Mouse (Mus musculus): ENCODE data around the gene Kcnt1.

Kcnt1 gene

GRCm38 (mm10) chr2:25879061-25879460 is 15.5 kb downstream of the Kcnt1 start:
- DNase-seq = no peak

GRCm38 (mm10) chr2:25882276-25882675 is 18.7 kb downstream of the Kcnt1 start:
- no peak for DNase-seq

- no peak for DNase-seq
Observed at GRCm38 (mm10) chr2:25884756-25885155, 21.2 kb downstream of the Kcnt1 start.

GRCm38 (mm10) chr2:25887226-25887625 is 23.7 kb downstream of the Kcnt1 start:
- DNase-seq = no peak

- DNase-seq = no peak
Observed at GRCm38 (mm10) chr2:25888144-25888543, 24.6 kb downstream of the Kcnt1 start.

GRCm38 (mm10) chr2:25892440-25892839 is 28.9 kb downstream of the Kcnt1 start:
- no peak for DNase-seq

GRCm38 (mm10) chr2:25898970-25899369 is 35.4 kb downstream of the Kcnt1 start:
- DNase-seq = no peak

- no peak for DNase-seq
Observed at GRCm38 (mm10) chr2:25909872-25910271, 46.3 kb downstream of the Kcnt1 start.

GRCm38 (mm10) chr2:25913247-25913646 is 49.7 kb downstream of the Kcnt1 start:
- DNase-seq = no peak

GRCm38 (mm10) chr2:25914201-25914600 is 50.7 kb downstream of the Kcnt1 start:
- DNase-seq = no peak

GRCm38 (mm10) chr2:25914821-25915220 is 51.3 kb downstream of the Kcnt1 start:
- DNase-seq = no peak

GRCm38 (mm10) chr2:25918408-25918807 is 54.9 kb downstream of the Kcnt1 start:
- DNase-seq = no peak

GRCm38 (mm10) chr2:25919972-25920371 is 56.4 kb downstream of the Kcnt1 start:
- DNase-seq = no peak

- DNase-seq = no peak
Observed at GRCm38 (mm10) chr2:25923799-25924198, 60.3 kb downstream of the Kcnt1 start.

- no peak for DNase-seq
Observed at GRCm38 (mm10) chr2:25924934-25925333, 61.4 kb downstream of the Kcnt1 start.

- DNase-seq = no peak
Observed at GRCm38 (mm10) chr2:25927821-25928220, 64.3 kb downstream of the Kcnt1 start.

GRCm38 (mm10) chr2:25931249-25931859 is 67.8 kb downstream of the Kcnt1 start:
- peak; percentile 25 for DNase-seq

GRCm38 (mm10) chr2:25940503-25940902 is 77.0 kb downstream of the Kcnt1 start:
- no peak for DNase-seq

- no peak for DNase-seq
Observed at GRCm38 (mm10) chr2:25943822-25944221, 80.3 kb downstream of the Kcnt1 start.

- DNase-seq = peak; percentile 9
Observed at GRCm38 (mm10) chr2:25947950-25948349, 84.4 kb downstream of the Kcnt1 start.

- DNase-seq = no peak
Observed at GRCm38 (mm10) chr2:25949291-25949690, 85.8 kb downstream of the Kcnt1 start.
